Mouse (Mus musculus) heart, postnatal 10 days (tissue): ENCODE measurements at regions not wholly inside any gene's neighbourhood (a gene's known extent, or its start where the extent isn't known, plus 50 kb on each side); places are given as distances from the start of the nearest gene placed in this dataset.

Experiments
- DNase-seq, 2 experiments: peaks; one replicate each; pipeline ENCODE4 v3.0.0; 2021
- intact Hi-C: fragments of 180-260 bp; cut with DNase I; formaldehyde crosslinking; loops from one replicate; pipeline ENCODE4 v1.15.1; 2025

GRCm38 (mm10) chr14:76292211-76292610 is 122.5 kb upstream of the Tsc22d1 start:
- intact Hi-C loops: no loop called here
- DNase-seq: no peak

- intact Hi-C loops: no loop called here
- no peak for DNase-seq
Measured at GRCm38 (mm10) chr14:76295411-76296169, 119.2 kb upstream of the Tsc22d1 start.

DNA sequence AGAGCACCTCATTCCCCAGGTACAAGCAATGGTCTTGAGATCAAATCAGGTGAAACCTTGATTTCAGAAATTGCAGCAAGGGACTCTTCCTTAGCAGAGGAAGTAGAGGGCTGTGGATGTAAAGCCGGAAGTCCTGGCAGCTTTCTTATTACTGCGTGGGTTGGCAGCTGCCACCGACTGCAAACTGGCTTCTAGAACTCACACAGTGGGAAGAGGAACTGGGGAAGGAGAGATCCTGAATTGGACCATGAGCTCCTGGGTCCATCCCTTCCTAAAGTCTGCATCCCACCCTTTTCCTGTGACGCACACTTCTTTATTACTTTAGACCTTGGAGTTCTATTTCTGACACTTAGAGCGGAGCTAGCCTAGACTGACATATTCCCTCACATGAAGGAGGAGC is 116.9 kb upstream of the Tsc22d1 start:
- intact Hi-C loops: no loop called here
- no peak for DNase-seq

- intact Hi-C loops: loop anchor here (5.0 kb wide), 1 partner anchor 165 kb away; no protein-coding TSS in a partner anchor
- peak; percentile 26 to 34 for DNase-seq
Measured at GRCm38 (mm10) chr14:76302322-76302991, 112.3 kb upstream of the Tsc22d1 start.

- intact Hi-C loops: no loop called here
Measured at GRCm38 (mm10) chr14:76307603-76308002, 107.2 kb upstream of the Tsc22d1 start.

DNA sequence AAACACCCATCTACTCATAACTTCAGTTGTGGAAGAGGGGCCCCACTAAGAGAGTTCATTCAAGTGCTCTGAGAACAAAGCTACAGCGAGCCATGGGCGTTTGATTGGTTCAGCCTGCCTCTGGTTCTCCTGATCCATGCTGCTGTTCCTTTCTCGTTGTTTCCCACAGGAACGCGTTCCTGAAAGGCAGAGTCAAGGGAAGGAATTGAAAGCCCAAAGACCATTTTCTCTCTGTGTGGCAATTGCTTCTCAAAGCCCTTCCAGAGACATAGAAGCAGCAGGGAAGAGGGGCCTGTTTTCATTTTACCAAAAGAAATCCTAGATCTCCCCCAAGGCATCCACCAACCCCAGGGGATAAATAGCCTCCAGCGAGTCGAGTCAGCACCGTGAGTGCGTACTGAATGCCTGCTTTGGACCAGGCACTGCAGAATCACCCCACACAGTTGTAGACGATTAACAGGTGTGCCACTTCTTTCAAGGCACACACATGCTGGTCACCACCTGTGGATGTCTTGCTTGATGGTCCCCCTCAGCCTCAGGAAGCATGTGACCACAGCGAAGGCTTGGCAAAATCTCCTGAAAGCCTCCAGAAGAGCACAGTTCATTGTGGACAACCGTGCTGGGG is 106.5 kb upstream of the Tsc22d1 start:
- intact Hi-C loops: no loop called here
- DNase-seq: no peak

More at GRCm38 (mm10) chr14:76307603-76308002, 107.2 kb upstream of the Tsc22d1 start:
- no peak for DNase-seq

GRCm38 (mm10) chr14:76309606-76310005 is 105.2 kb upstream of the Tsc22d1 start:
- intact Hi-C loops: no loop called here

DNA sequence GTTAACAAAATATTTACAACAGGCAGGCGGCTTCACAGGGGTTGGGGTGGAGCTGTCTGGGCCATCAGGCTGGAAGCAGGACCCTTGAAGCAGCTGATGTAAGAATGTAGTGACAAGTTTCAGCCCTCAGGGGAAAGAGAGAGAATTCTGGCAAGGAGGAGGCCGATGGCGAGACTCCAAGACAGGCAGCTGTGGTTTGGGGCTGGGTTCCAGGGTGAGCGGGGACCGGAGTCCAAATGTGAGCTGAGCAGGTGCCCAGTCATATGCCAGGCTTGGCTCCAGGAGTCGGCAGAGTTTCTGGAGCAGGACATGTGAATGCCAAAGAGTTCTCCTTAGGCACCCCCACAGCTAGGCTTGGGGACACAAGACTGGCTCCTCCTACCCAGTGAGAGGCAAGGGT is 104.5 kb upstream of the Tsc22d1 start:
- intact Hi-C loops: no loop called here
- DNase-seq: peak; percentile 90

More at GRCm38 (mm10) chr14:76309606-76310005, 105.2 kb upstream of the Tsc22d1 start:
- DNase-seq: no peak

GRCm38 (mm10) chr14:76313424-76314190 is 101.2 kb upstream of the Tsc22d1 start:
- intact Hi-C loops: no loop called here
- DNase-seq: no peak

DNA sequence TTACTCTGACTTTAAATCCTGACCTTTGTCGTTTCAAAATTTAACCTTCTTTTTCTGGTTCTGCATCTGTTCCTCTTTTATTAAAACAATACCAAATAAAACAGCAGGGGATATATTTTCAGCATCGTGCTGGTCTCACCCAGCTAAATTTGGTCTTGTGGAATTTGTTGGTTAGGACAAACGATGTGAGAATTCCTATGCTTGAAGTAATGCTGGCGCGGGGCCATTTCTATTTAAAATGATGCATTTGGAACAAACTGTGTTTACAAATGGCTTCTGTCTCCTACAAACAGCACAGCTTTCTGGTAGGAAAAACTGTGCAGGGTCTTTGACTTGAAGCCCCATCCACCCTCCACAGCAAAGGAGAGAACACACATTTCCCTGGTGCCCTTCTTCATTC is 96.3 kb upstream of the Tsc22d1 start:
- intact Hi-C loops: no loop called here
- DNase-seq: peak; percentile 43 to 70

DNA sequence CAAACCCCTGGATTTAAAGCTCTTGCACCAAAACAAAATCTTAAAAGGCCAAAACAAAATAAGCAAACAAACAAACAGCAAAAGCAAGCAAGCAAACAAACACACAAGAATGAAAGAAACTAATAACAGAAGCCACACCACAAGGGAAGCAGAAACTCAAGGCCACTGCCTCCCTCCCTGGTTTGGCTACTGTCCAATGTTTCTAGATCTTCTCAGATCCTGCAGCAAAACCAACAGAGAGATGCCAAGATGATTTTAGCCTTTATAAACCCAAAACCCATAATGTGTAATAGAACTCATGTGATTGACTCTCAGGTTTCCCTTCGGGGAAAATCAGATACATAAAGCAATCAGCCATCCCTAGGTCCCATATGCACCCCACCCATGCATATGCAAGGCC is 90.5 kb upstream of the Tsc22d1 start:
- DNase-seq: no peak
- intact Hi-C loops: no loop called here

DNA sequence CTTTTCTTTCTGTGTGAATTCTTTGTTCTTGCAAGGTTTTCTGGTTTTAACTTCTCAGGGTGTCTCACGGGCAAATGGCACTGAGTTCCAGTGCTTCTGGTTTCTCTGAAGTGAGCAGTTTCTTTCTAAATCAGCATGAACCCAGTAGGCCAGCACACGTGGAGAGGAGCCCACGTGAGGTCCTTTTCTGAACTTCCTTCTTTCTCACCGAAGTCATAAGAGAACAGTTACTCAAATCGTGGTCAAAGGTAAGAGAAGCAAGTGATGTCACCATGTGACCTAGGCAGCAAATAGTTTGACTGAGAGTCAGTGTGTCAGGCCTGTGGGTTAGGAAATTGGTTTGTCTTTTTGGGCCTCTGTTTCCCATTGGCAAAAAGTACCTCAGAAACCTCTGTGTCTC is 84.8 kb upstream of the Tsc22d1 start:
- intact Hi-C loops: no loop called here

GRCm38 (mm10) chr14:76331497-76332335 is 83.0 kb upstream of the Tsc22d1 start:
- no peak for DNase-seq
- intact Hi-C loops: no loop called here

More for the DNA sequence above, 84.8 kb upstream of the Tsc22d1 start:
- no peak for DNase-seq

DNA sequence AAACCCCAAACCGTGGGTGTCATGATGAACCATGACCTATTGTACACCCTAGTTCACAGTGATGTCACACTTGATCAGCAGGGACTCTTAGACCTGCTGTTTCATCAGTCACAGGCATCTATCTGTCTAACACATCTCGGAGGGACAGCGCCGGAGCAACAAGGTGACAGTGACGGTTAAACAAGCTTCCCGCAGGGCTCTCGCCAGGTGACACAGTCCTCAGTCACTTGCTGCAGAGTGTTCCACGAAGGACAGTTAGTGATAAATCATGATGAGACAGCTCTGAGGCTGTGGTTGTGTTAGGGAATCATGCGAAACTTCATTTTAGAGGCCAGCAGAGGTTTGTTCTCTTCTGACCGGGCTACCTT is 82.4 kb upstream of the Tsc22d1 start:
- intact Hi-C loops: no loop called here
- no peak for DNase-seq

- no peak for DNase-seq
- intact Hi-C loops: no loop called here
Measured at GRCm38 (mm10) chr14:76340789-76341188, 74.0 kb upstream of the Tsc22d1 start.

DNA sequence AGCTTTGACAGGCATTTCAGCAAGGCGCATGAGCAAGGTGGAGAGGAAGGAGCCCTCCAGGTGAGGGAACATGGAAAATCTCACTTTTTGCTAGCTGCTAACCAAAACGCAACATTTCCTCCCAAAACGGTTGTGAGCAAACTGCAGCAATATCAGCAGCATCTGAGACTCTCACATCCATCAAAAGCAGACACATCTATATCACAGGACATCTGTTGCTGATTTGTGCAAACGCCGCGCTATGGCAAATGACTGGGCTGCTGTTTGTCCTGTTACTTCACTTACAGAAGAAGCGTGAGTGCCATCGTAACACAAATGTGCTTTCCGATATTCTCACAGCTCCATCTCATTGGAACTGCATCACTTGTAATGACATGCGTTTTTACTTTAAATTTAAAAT is 73.5 kb upstream of the Tsc22d1 start:
- intact Hi-C loops: no loop called here

GRCm38 (mm10) chr14:76351856-76352255 is 62.9 kb upstream of the Tsc22d1 start:
- intact Hi-C loops: no loop called here
- no peak for DNase-seq

More for the DNA sequence above, 73.5 kb upstream of the Tsc22d1 start:
- no peak for DNase-seq

GRCm38 (mm10) chr14:76356161-76356560 is 58.6 kb upstream of the Tsc22d1 start:
- no peak for DNase-seq
- intact Hi-C loops: no loop called here

DNA sequence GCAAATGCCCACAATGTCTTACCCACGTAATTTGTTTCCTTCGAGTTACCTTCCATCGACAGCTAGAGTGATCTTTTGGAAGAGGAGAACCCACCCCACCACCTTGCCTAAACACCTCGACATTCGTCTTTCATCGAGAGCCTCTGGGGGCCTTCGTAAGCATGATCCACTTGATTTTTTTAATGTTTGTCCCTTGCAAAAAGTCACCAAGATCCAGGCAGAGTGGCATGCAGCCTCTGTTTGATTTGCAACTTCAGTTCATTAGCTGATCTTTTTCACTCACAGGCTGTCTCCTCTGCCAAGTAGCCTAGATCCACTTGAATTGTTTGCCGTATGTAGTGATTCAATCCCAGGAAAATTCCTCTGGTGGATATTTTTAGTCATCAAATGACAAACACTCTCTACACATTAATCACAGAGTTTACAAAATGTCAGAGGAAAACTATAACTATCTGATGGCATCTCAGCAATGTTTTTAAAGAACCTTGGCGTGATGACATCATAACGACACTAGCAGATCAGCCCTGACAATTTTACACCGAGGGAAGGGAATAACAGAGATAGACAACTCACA is 54.8 kb upstream of the Tsc22d1 start:
- no peak for DNase-seq
- intact Hi-C loops: no loop called here

GRCm38 (mm10) chr14:76364034-76364433 is 50.7 kb upstream of the Tsc22d1 start:
- intact Hi-C loops: no loop called here
- DNase-seq: no peak
